Mouse (Mus musculus): ENCODE data around the gene Ccdc28b.
A peak's percentile ranks its signal among the peaks of the same experiment; 100 is the strongest.

Ccdc28b gene

DNA sequence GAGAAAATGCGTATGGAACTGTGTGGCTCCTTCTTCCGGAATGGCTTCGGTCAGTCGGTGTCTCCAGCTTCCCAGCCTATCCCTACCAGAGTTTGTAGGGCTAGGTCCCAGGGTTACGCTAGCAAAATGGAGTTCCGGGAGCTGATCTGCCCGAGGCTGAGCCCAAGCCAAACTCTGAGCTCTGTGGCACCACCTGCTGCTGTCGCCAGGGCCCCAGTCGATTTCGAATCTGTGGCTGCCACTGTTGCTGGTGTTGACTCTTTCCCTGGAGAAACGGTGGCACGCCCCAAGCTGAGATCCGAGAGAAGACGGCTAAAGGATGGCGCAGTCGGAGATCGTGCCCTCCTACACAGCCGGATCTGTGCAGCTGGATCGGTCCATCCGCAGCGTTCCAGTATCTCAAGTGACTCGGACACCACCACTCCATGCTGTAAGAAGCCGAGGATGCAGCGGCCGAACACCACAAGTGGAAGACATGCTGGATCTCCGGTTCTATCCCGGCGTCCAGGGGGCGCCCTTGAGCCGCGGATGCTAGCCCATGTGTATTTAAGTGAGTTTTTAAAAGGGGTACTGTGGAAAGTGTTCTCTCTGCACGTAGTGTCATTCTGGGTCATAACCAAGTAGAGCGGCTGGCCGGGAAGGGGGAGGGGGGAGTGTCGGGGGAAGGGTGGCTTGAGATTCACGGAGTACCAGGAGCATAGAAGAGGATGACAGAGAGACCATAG lies 38.7 kb downstream of the Ccdc28b start:
- DNase-seq (ENCODE audit: low read depth, low spot score): peak; percentile 47

- DNase-seq (ENCODE audit: low read depth, low spot score): no peak
Observed at GRCm38 (mm10) chr4:129584370-129584769, 39.4 kb downstream of the Ccdc28b start.

- DNase-seq (ENCODE audit: low read depth, low spot score): no peak
Observed at GRCm38 (mm10) chr4:129582251-129582650, 41.5 kb downstream of the Ccdc28b start.

DNA sequence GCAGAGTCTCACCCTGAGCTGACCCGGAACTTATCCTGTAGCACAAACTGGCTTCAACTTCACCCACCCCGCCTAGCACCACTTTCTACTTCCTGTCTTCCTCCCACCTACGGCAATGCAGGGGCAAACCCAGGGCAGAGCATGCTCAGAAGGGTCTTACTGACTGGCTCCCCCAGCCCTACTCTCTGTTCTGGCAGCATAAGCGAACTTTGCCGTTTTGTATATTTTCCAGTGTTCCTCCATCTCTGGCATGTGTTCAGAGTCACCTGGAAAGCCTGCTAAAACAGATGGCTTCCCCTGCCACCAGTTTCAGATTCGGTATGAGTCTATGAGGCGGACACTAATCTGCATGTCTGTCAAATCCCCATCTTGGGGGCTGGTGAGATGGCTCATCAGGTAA lies 43.4 kb downstream of the Ccdc28b start:
- DNase-seq (ENCODE audit: low read depth, low spot score): no peak

DNA sequence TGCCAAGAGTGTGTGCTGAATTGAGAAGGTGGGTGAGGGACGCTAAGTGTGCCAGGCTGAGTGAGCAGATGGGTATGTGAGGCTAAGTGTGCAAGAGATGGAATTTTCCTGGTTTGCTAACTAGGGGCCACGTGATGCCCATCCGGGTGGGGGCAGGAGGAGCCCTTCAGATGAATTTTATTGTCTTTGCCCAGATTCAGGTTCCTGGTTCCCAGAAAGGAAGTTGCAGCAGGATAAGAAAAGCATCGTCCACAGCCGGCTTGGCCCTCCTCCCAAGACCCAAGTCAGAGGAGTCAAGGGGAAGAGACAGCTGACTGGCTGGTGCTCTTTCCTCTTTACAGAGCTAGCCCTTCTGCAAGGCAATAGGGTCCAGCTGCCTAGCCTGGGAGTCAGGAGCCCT lies 45.3 kb downstream of the Ccdc28b start, which contains the start of gene Fam167b:
Fam167b (minus strand) TSS at position 84 of the 400 bp plus-strand sequence.
- DNase-seq (ENCODE audit: low read depth, low spot score): no peak

- DNase-seq (ENCODE audit: low read depth, low spot score): no peak
Observed at GRCm38 (mm10) chr4:129577688-129578087, 46.1 kb downstream of the Ccdc28b start.

DNA sequence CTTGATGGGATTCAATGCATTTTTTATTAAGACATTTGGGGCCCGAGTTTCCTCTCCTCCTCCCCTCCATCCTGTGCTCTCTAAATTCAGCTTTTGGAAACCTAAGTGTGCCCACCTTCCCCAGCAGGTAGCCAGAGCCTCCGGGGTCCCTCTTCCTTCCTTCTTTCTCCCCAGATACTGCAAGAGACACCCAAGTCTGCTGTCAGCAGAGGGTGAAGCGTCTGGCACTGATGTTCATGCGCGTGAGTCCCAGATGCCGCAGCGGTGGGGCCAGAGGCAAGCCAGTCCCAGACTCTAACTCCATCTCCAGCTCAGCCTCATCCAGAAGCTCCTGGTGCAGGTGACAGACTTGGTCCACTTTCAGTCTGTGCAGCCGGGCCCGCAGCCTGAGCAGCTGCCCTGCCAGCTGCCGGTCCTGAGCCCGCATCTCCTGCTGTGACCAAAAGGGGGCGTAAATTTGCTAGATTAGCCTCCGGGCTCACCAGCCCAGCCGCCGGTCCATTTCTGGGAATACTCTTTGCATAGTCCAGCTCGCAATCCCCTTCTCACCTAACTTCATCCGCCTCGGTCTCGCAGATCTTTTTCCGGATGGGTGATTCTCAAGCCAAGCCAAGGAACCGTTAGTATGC lies 46.8 kb downstream of the Ccdc28b start:
- DNase-seq (ENCODE audit: low read depth, low spot score): peak; percentile 36

- no peak for DNase-seq (ENCODE audit: low read depth, low spot score)
Observed at GRCm38 (mm10) chr4:129575171-129575844, 48.4 kb downstream of the Ccdc28b start.

- no peak for DNase-seq (ENCODE audit: low read depth, low spot score)
Observed at GRCm38 (mm10) chr4:129573430-129573829, 50.3 kb downstream of the Ccdc28b start, which contains the start of gene Lck. TSS of gene Lck (minus strand) at chr4:129573641.

DNA sequence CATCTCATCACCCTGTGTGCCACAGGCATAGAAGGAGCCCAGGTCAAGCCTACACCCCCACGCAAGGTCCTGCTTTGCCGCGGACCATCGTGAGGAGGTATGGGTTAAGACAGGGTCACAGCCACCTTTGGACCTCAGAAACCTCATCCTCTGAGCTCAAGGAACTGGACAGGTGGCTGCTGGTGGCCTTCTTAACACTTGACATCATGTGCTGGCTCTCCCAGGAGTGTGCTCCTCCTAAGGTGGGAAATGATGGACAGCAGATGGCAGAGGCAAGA lies 50.7 kb downstream of the Ccdc28b start:
- DNase-seq (ENCODE audit: low read depth, low spot score): no peak

DNA sequence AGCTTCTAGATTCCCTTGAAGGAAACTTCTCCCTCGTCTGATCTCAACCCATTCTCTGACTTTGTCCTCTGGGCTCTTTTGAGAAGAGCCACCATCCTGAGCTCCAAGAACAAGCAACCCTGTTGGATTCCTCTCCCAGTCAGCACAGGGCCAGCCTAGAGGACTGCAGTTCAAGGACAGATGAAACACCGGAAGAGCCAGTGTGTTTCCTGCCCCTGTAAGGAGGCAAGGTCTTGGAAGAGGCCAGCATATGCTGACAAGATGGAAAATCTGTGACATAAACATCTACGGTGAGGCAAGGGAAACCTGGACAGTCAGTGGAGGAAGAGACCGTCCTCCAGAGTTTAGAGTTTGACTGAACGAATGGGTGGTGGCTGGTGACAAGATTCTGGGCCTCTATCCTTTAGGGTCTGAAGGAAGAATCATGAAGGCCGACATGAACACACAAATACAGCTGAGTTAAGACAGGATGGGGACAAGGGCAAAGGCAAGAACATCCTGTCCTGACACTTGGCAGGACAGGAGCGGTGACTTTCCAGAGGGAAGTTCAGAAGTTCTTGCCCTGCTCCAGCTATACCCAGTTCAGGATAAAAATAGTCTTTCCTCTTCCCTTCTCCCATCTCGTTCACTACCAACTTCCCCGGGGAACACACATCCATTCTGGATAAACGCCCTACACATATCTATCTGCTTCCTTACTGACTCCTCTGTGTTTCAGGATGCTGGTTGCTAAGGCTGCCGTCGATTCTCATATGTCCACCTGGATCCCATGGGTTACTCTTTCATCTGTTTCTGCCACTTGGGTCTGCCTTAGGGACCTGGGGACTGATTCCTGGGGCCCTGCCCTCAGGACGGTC lies 51.3 kb downstream of the Ccdc28b start:
- DNase-seq (ENCODE audit: low read depth, low spot score): no peak

DNA sequence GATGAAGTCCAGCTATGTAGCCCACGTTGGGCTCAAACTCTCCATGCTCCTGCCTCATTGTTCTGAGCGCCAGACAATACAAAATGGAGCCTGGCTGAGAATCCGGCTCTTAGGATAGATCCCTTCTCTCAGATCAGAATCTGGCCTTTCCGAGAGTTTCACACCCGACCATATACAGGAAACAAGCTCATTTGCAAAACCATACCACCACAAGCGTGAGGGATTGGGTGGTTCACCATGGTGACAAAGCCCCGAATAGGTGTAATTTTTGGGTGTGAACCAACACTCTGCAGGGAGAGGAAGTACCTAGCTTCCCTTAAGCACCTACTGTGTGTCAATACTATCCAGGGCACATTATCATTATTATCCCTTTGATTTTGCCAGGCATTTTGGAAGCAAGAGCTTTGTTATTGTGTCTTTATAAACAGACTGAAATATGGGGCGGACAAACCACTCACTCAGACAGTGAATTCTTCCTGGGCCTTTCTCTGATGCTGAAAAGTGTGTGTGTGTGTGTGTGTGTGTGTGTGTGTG lies 52.1 kb downstream of the Ccdc28b start:
- DNase-seq (ENCODE audit: low read depth, low spot score): no peak

- DNase-seq (ENCODE audit: low read depth, low spot score): no peak
Observed at GRCm38 (mm10) chr4:129570028-129570427, 53.7 kb downstream of the Ccdc28b start.

All from 3T3-L1 (cell line).